25 mouse cellular contexts compared by ENCODE assay signal in the genomic region with DNA sequence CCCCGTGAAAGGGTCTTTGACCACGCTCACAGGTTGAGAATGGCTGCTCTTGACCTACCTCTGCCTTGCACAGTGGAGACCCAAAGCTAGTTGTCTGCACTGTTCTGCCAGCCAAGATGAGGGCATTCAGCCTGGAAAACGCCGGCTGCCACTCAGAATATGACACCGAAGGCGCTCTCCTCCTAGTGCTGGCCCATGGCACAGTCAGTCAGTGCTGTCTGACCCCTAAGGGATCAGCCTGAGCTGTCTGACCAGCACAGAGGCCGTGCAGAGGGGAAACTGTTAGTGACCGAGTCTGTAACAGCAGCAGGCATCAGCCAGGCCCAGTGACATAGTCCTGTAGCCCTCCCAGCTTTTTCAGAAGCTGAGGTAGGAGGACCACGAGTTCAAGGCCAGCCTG. TPM values are rescaled to one million over a fixed set of nuclear protein-coding genes. Genes with fewer than 3 reads are reported as not detected.
DNase-seq lines count a peak whose midpoint lies in the region; ATAC-seq lines count a peak whose summit lies in the region.
"Had no signal": no experiment of that assay in that cellular context is flagged by ENCODE, and none has a peak within 500 bp of the region (broad histone marks: within the 10 kb centered on the region; RNA-seq: fewer than 3 reads in every experiment).

No protein-coding gene starts in this region.

- peak; percentile 54 for DNase-seq in midbrain, embryonic 11.5 days (ENCODE audit: low spot score, missing footprints)
- DNase-seq in gastrocnemius, adult 8-10 months (ENCODE audit: low spot score in 2 of 2) = peak; percentile 35 to 66
- peak; percentile 48 for DNase-seq in gastrocnemius, postnatal 14 days
- peak; percentile 53 for DNase-seq in skeletal muscle tissue, adult 2 months (ENCODE audit: low read depth, low spot score)
- DNase-seq in lung, adult 18-20 months = no peak
- no peak for DNase-seq in spleen, postnatal 14 days (ENCODE audit: low spot score in 2 of 2)
- DNase-seq: cerebellum, adult 11-12 months; cerebellum, adult 8-10 months; cerebellum, postnatal 14 days; forebrain, postnatal 0 days; heart, adult 2 months; heart, postnatal 14 days; heart, postnatal 4 days had no signal

- no peaks in the 10 kb centered on the region for H3K4me1 ChIP-seq in midbrain, embryonic 11.5 days (ENCODE audit: control insufficient read depth, insufficient read depth, low read length)
- H3K4me1 ChIP-seq in midbrain, embryonic 16.5 days (ENCODE audit: control insufficient read depth, insufficient read depth, low read length) = no peaks in the 10 kb centered on the region
- H3K4me1 ChIP-seq: embryonic facial prominence, embryonic 12.5 days; embryonic facial prominence, embryonic 15.5 days had no signal

- H3K9ac ChIP-seq in midbrain, embryonic 11.5 days (ENCODE audit: low read length) = no peak overlapping the region
- H3K9ac ChIP-seq in midbrain, embryonic 16.5 days (ENCODE audit: low read depth, low read length) = no peak overlapping the region
- H3K9ac ChIP-seq: embryonic facial prominence, embryonic 12.5 days; embryonic facial prominence, embryonic 15.5 days; forebrain, postnatal 0 days; heart, embryonic 13.5 days; hindbrain, embryonic 14.5 days had no signal

- intact Hi-C loops in gastrocnemius, postnatal 14 days (cut with DNase I; ENCODE audit: low total_unique reads) = no loop called here

- no peak overlapping the region for H3K4me2 ChIP-seq in midbrain, embryonic 11.5 days
- no peak overlapping the region for H3K4me2 ChIP-seq in midbrain, embryonic 16.5 days (ENCODE audit: low read length)
- H3K4me2 ChIP-seq: embryonic facial prominence, embryonic 12.5 days; embryonic facial prominence, embryonic 15.5 days; heart, embryonic 13.5 days; hindbrain, embryonic 14.5 days had no signal

- H3K4me3 ChIP-seq in midbrain, embryonic 11.5 days (ENCODE audit: low read depth, low read length) = no peak overlapping the region
- H3K4me3 ChIP-seq in midbrain, embryonic 16.5 days (ENCODE audit: low read depth, low read length) = no peak overlapping the region
- H3K4me3 ChIP-seq: embryonic facial prominence, embryonic 12.5 days; embryonic facial prominence, embryonic 15.5 days; heart, adult 2 months; heart, embryonic 10.5 days; heart, embryonic 13.5 days had no signal

- H3K9me3 ChIP-seq in midbrain, embryonic 11.5 days (ENCODE audit: control insufficient read depth, low read length) = no peaks in the 10 kb centered on the region
- no peaks in the 10 kb centered on the region for H3K9me3 ChIP-seq in midbrain, embryonic 16.5 days (replicated peaks; ENCODE audit: control insufficient read depth, low read length, poor library complexity, severe bottlenecking)
- H3K9me3 ChIP-seq: embryonic facial prominence, embryonic 12.5 days; embryonic facial prominence, embryonic 15.5 days; heart, embryonic 10.5 days; heart, embryonic 13.5 days had no signal

- no peak for ATAC-seq in midbrain, embryonic 11.5 days (ENCODE audit: low FRiP score)
- no peak for ATAC-seq in midbrain, embryonic 16.5 days
- ATAC-seq: CD4-positive, CD25-positive, alpha-beta regulatory T cell, adult 4 months; forebrain, embryonic 14.5 days; forebrain, postnatal 0 days; hindbrain, postnatal 0 days; inflammation-experienced regulatory T-cells, adult 6 months; intestine, embryonic 16.5 days had no signal

- no peaks in the 10 kb centered on the region for H3K36me3 ChIP-seq in midbrain, embryonic 11.5 days (ENCODE audit: control insufficient read depth, insufficient read depth, low read length)
- H3K36me3 ChIP-seq in midbrain, embryonic 16.5 days (ENCODE audit: control insufficient read depth, insufficient read depth, low read length) = 0 out of 2 replicates have a peak, but pooled peaks cover 2% of the 10 kb centered on the region
- H3K36me3 ChIP-seq: embryonic facial prominence, embryonic 12.5 days had no signal

- no peaks in the 10 kb centered on the region for H3K27me3 ChIP-seq in midbrain, embryonic 11.5 days (ENCODE audit: control insufficient read depth, insufficient read depth, low read length)
- no peaks in the 10 kb centered on the region for H3K27me3 ChIP-seq in midbrain, embryonic 16.5 days (ENCODE audit: control insufficient read depth, insufficient read depth, low read depth, low read length)
- H3K27me3 ChIP-seq: embryonic facial prominence, embryonic 12.5 days; embryonic facial prominence, embryonic 15.5 days; heart, embryonic 13.5 days had no signal

- no peak overlapping the region for H3K27ac ChIP-seq in midbrain, embryonic 11.5 days (ENCODE audit: low read depth, low read length)
- no peak overlapping the region for H3K27ac ChIP-seq in midbrain, embryonic 16.5 days (ENCODE audit: low read length)
- H3K27ac ChIP-seq: embryonic facial prominence, embryonic 12.5 days; embryonic facial prominence, embryonic 15.5 days; heart, adult 2 months; heart, embryonic 10.5 days; heart, embryonic 13.5 days; hindbrain, embryonic 14.5 days; hindbrain, postnatal 0 days had no signal

- WGBS in midbrain, embryonic 11.5 days = 80% methylated on average over 9 of the region's 9 CpGs
- WGBS in midbrain, embryonic 16.5 days = 83% methylated on average over 9 of the region's 9 CpGs

RNA-seq across cellular contexts. Expression of a gene that starts 13.2 kb away (rescaled TPM):
- polyA plus RNA-seq in midbrain, embryonic 11.5 days (2014; fragmentation: Nextera tagmentation; extraction: Ambion mirVana) = 20.9 and 22.0 TPM in 2 replicates
- 16.9 and 19.7 TPM in 2 replicates for polyA plus RNA-seq in midbrain, embryonic 16.5 days (2015; fragmentation: Nextera tagmentation; extraction: Ambion mirVana)
- total RNA-seq in gastrocnemius, adult 8-10 months (2022) = 10 to 100 TPM in 3 of 4 experiments, 1 to 10 TPM in 1; 9.3 to 14.1 (median 11.8) TPM
- total RNA-seq in gastrocnemius, postnatal 14 days (2021) = 10 to 100 TPM; 10.1 to 12.4 TPM
- total RNA-seq: granulocyte monocyte progenitor cell, adult 5-6 weeks had no signal

RNA-seq across cellular contexts. Expression of a gene that starts 28.3 kb away (rescaled TPM):
- 274 and 282 TPM in 2 replicates for polyA plus RNA-seq in midbrain, embryonic 11.5 days (2014; fragmentation: Nextera tagmentation; extraction: Ambion mirVana)
- polyA plus RNA-seq in midbrain, embryonic 16.5 days (2015; fragmentation: Nextera tagmentation; extraction: Ambion mirVana) = 263 and 294 TPM in 2 replicates
- 100 to 1,000 TPM; 405 to 451 (median 426) TPM for total RNA-seq in gastrocnemius, adult 8-10 months (2022)
- 100 to 1,000 TPM; 222 to 232 TPM for total RNA-seq in gastrocnemius, postnatal 14 days (2021)

Comparison
In these comparisons a context has a peak if more than half of its experiments do, and no peak if none do; other contexts are left out.
1. DNase-seq: peak in midbrain, embryonic 11.5 days (single experiment), gastrocnemius, adult 8-10 months (2 of 2), gastrocnemius, postnatal 14 days (single experiment) and skeletal muscle tissue, adult 2 months (single experiment); none in lung, adult 18-20 months (0 of 2) and spleen, postnatal 14 days (0 of 2).